Mouse (Mus musculus): ENCODE results near the gene Rplp0.

GRCm38 (mm10) chr5:115580229-115581001 lies 21.1 kb downstream of the Rplp0 start:
- no peak for TF ChIP-seq POLR2A (IDR thresholded peaks at IDR 0.05; ENCODE audit: low read depth, low read length)
- no peak for TF ChIP-seq CTCF (IDR thresholded peaks at IDR 0.05; ENCODE audit: borderline replicate concordance, insufficient read depth, low read length)
